Mouse (Mus musculus): ENCODE measurements around the gene Abca1. TPM values are rescaled to one million over a fixed set of nuclear protein-coding genes. Genes with fewer than 3 reads are reported as not detected.

Gene Abca1
- polyA plus RNA-seq, 1 experiment from 2014 or later = 16.3 TPM

DNA sequence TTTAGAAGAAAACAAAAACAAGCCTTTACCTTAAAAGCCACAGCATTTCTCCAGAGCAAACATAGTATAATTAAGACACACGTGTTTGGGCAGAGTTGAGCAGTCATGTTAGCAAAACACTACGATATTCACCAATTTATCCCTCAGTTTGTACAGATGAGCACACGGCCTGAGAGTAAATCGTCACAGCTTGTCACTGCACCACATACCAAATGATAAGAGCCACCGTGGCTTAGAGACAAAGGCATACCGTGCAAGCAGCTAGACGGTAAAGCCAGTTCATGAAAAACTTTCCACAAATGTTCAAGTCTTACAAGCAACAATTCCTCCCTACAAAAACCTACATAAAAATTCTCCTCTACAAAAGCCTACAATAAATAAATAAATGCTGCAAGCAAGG, 57.2 kb downstream of the Abca1 start:
- Histone ChIP-seq H3K4me3 (ENCODE audit: low read depth, low read length) (no peak overlapping the region), H3K36me3 (ENCODE audit: control insufficient read depth, insufficient read depth, low read length) (no peaks in the 10 kb centered on the region), H3K4me2 (no peak overlapping the region), H3K27me3 (replicated peaks; ENCODE audit: control insufficient read depth, insufficient read depth, low read length) (no peaks in the 10 kb centered on the region), H3K27ac (ENCODE audit: low read depth, low read length) (no peak overlapping the region), H3K9ac (ENCODE audit: low read depth, low read length) (no peak overlapping the region), H3K4me1 (replicated peaks; ENCODE audit: control insufficient read depth, insufficient read depth, low read length) (no peaks in the 10 kb centered on the region), H3K9me3 (ENCODE audit: control insufficient read depth, low read length) (no peaks in the 10 kb centered on the region)
- ATAC-seq (replicated peaks; ENCODE audit: low FRiP score) (no peak), DNase-seq (ENCODE audit: low spot score) (no peak)
- WGBS = 64% methylated on average over 7 of the region's 7 CpGs

DNA sequence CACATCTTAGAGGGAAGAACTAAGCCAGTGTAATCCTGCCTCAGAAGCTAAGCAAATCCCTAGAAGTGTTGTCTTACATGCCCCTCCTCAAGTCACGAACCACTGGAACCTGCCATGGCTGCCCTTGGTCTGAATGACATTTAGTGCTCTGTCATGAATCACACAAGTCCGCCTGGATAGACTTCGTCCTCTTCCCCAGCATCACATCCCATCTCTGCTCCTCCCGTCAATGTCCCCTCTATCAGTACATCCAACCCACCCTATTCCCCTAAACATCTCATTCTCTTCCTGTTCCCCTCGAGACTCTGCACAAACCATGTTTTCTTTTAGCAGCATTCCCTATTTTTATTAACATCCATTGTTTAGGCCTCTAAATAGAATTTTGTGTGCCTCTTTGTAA, 58.4 kb downstream of the Abca1 start:
- no peak overlapping the region for H3K4me3 ChIP-seq (ENCODE audit: low read depth, low read length)
- no peak for DNase-seq (ENCODE audit: low spot score)
- no peak for ATAC-seq (replicated peaks; ENCODE audit: low FRiP score)
- H3K9me3 ChIP-seq (ENCODE audit: control insufficient read depth, low read length) = no peaks in the 10 kb centered on the region
- 71% methylated on average over 5 of the region's 5 CpGs for WGBS
- no peaks in the 10 kb centered on the region for H3K4me1 ChIP-seq (replicated peaks; ENCODE audit: control insufficient read depth, insufficient read depth, low read length)
- H3K27ac ChIP-seq (ENCODE audit: low read depth, low read length) = no peak overlapping the region
- no peak overlapping the region for H3K9ac ChIP-seq (ENCODE audit: low read depth, low read length)
- no peaks in the 10 kb centered on the region for H3K36me3 ChIP-seq (ENCODE audit: control insufficient read depth, insufficient read depth, low read length)
- H3K4me2 ChIP-seq = no peak overlapping the region
- no peaks in the 10 kb centered on the region for H3K27me3 ChIP-seq (replicated peaks; ENCODE audit: control insufficient read depth, insufficient read depth, low read length)

DNA sequence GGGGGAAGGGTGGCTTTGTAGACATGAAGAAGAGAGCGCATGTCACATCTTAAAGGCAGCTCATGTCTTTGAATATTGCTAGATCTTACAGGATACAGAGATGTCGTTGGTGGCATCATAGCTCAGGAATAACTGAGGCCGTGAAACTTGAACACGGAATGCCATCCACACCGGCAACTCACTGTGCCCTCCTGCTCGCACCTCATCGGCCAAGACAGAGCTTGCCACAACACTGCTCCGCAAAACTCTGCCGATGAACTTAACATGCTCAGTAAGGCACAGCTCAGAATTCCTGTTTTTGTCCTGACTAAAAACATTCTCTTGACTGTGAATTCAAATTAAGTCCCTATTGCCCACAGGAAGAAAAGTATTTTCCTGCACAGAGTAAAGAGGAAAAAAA, 59.2 kb downstream of the Abca1 start:
- Histone ChIP-seq H3K27ac (ENCODE audit: low read depth, low read length) (no peak overlapping the region), H3K4me2 (no peak overlapping the region), H3K4me1 (replicated peaks; ENCODE audit: control insufficient read depth, insufficient read depth, low read length) (no peaks in the 10 kb centered on the region), H3K9me3 (ENCODE audit: control insufficient read depth, low read length) (no peaks in the 10 kb centered on the region), H3K36me3 (ENCODE audit: control insufficient read depth, insufficient read depth, low read length) (no peaks in the 10 kb centered on the region), H3K9ac (ENCODE audit: low read depth, low read length) (no peak overlapping the region), H3K27me3 (replicated peaks; ENCODE audit: control insufficient read depth, insufficient read depth, low read length) (no peaks in the 10 kb centered on the region), H3K4me3 (ENCODE audit: low read depth, low read length) (no peak overlapping the region)
- ATAC-seq (replicated peaks; ENCODE audit: low FRiP score) = no peak
- 93% methylated on average over 9 of the region's 9 CpGs for WGBS
- no peak for DNase-seq (ENCODE audit: low spot score)

DNA sequence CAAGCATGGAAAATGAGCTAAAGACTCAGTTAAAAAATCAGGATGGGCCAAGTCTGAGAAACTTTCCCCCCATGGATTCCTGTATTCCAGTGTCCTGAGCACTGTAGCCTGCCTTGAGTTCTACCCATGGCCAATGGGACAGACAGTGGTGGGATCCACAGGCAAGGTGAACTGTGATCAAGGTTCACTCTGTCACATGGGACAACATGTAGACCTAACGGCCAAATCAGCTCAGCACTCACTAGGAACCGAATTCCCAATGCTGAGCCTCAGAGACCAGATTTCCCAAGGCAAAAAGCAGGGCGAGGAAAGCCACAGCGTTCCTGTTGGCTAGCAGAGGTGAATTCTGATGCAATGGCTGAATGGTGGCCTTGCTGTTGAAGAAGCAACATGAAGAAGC, 64.8 kb downstream of the Abca1 start:
- H3K36me3 ChIP-seq (ENCODE audit: control insufficient read depth, insufficient read depth, low read length) = no peaks in the 10 kb centered on the region; the same call in 1 of the 2 replicates
- no peaks in the 10 kb centered on the region for H3K4me1 ChIP-seq (replicated peaks; ENCODE audit: control insufficient read depth, insufficient read depth, low read length)
- no peak overlapping the region for H3K4me3 ChIP-seq (ENCODE audit: low read depth, low read length)
- DNase-seq (ENCODE audit: low spot score) = no peak
- H3K27ac ChIP-seq (ENCODE audit: low read depth, low read length) = no peak overlapping the region
- H3K9ac ChIP-seq (ENCODE audit: low read depth, low read length) = no peak overlapping the region
- 78% methylated on average over 4 of the region's 4 CpGs for WGBS
- no peaks in the 10 kb centered on the region for H3K27me3 ChIP-seq (replicated peaks; ENCODE audit: control insufficient read depth, insufficient read depth, low read length)
- no peak overlapping the region for H3K4me2 ChIP-seq
- ATAC-seq (replicated peaks; ENCODE audit: low FRiP score) = no peak
- no peaks in the 10 kb centered on the region for H3K9me3 ChIP-seq (ENCODE audit: control insufficient read depth, low read length)

DNA sequence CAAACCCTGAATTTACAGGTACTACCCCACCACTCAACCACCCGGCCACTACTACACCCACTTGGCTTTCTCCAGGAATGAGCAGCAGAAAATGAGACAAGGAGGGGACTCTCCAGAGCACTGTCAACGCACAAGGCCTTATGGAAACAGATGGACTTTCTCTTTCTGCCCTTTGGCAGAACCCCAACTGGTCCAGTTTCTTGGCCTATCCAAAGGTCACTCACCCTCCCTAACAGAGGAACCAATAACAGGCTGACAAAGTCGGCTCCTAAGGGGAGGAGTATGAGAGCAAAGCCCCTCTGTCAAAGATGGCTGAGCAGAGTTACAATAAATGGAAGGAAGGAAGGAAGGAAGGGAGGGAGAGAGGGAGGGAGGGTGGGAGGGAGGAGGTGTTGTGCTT, 65.4 kb downstream of the Abca1 start:
- H3K27me3 ChIP-seq (replicated peaks; ENCODE audit: control insufficient read depth, insufficient read depth, low read length) = no peaks in the 10 kb centered on the region
- H3K9me3 ChIP-seq (ENCODE audit: control insufficient read depth, low read length) = no peaks in the 10 kb centered on the region
- ATAC-seq (replicated peaks; ENCODE audit: low FRiP score) (no peak), DNase-seq (ENCODE audit: low spot score) (no peak)
- no peaks in the 10 kb centered on the region for H3K4me1 ChIP-seq (replicated peaks; ENCODE audit: control insufficient read depth, insufficient read depth, low read length)
- no peak overlapping the region for H3K27ac ChIP-seq (ENCODE audit: low read depth, low read length)
- no peak overlapping the region for H3K4me2 ChIP-seq
- WGBS = 67% methylated on average over 3 of the region's 3 CpGs
- H3K36me3 ChIP-seq (ENCODE audit: control insufficient read depth, insufficient read depth, low read length) = no peaks in the 10 kb centered on the region; the same call in 1 of the 2 replicates
- H3K9ac ChIP-seq (ENCODE audit: low read depth, low read length) = no peak overlapping the region
- H3K4me3 ChIP-seq (ENCODE audit: low read depth, low read length) = no peak overlapping the region

DNA sequence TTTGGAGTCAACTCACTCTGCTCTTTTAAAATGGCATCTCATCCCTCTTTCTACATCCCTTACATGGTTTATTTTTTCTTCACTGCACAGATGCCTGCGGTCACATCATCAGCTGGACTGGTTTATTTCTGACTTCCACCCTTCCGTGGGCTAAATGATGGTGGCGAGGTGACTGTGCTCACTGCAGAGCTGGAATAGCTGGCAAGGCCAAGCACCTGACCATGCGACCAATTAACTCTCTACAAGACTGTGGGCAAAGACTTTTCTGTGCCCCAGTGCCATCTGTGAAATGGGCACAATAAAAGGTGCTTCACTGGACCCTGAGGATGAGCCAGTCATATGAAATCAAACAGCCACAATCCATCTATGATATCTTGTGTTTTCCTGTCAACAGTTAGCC, 66.1 kb downstream of the Abca1 start:
- 84% methylated on average over 4 of the region's 4 CpGs for WGBS
- ATAC-seq (replicated peaks; ENCODE audit: low FRiP score) = no peak
- Histone ChIP-seq H3K4me3 (ENCODE audit: low read depth, low read length) (no peak overlapping the region), H3K9ac (ENCODE audit: low read depth, low read length) (no peak overlapping the region), H3K4me1 (replicated peaks; ENCODE audit: control insufficient read depth, insufficient read depth, low read length) (no peaks in the 10 kb centered on the region), H3K9me3 (ENCODE audit: control insufficient read depth, low read length) (no peaks in the 10 kb centered on the region), H3K27ac (ENCODE audit: low read depth, low read length) (no peak overlapping the region), H3K4me2 (no peak overlapping the region), H3K36me3 (ENCODE audit: control insufficient read depth, insufficient read depth, low read length) (no peaks in the 10 kb centered on the region; the same call in 1 of the 2 replicates), H3K27me3 (replicated peaks; ENCODE audit: control insufficient read depth, insufficient read depth, low read length) (no peaks in the 10 kb centered on the region)
- no peak for DNase-seq (ENCODE audit: low spot score)

DNA sequence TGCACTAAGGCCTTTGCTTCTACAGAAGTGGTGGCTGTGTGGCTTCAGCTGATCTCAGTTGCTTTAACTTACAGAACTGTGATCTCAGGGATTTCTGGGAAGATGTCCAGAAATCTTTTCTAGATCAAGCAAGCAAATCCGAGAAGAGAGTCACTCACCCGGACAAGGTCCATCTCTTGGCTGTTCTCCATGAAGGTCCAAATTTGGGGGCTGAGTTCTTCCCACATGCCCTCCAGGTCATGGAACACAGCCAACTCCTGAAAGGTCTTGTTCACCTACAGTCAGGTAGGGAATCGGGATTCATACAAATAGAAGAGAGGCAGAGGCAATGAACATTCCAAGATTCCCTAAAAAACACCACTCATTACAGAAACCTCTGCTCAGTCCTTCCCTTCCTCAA, 70.1 kb downstream of the Abca1 start:
- DNase-seq (ENCODE audit: low spot score) (no peak), ATAC-seq (replicated peaks; ENCODE audit: low FRiP score) (no peak)
- Histone ChIP-seq H3K36me3 (ENCODE audit: control insufficient read depth, insufficient read depth, low read length) (peaks cover 2% of the 10 kb centered on the region; the same call in 1 of the 2 replicates), H3K4me3 (ENCODE audit: low read depth, low read length) (no peak overlapping the region), H3K9ac (ENCODE audit: low read depth, low read length) (no peak overlapping the region), H3K27me3 (replicated peaks; ENCODE audit: control insufficient read depth, insufficient read depth, low read length) (no peaks in the 10 kb centered on the region), H3K9me3 (ENCODE audit: control insufficient read depth, low read length) (no peaks in the 10 kb centered on the region), H3K4me1 (replicated peaks; ENCODE audit: control insufficient read depth, insufficient read depth, low read length) (no peaks in the 10 kb centered on the region), H3K4me2 (no peak overlapping the region), H3K27ac (ENCODE audit: low read depth, low read length) (no peak overlapping the region)
- WGBS = 88% methylated on average over 3 of the region's 3 CpGs

DNA sequence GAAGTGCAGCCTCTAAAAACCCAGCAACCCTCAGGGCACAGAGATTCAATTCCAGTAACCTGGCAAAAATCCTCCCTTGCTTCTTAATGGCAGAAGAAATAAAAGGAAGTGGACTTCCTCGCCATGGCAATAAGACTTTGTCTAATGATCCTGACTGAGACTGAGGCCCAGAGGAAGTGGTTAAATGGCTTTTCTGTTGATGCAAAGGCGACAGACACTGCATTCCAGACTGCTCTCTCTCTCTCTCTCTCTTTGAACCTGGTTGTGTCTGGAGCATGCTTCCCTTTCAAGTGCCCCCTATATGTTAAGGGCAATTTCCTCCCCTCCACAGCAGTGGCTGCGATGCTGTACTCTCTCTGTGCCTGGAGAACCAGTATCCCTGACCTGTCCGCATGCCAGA, 70.7 kb downstream of the Abca1 start:
- ATAC-seq (replicated peaks; ENCODE audit: low FRiP score) (no peak), DNase-seq (ENCODE audit: low spot score) (no peak)
- Histone ChIP-seq H3K4me1 (replicated peaks; ENCODE audit: control insufficient read depth, insufficient read depth, low read length) (no peaks in the 10 kb centered on the region), H3K9ac (ENCODE audit: low read depth, low read length) (no peak overlapping the region), H3K4me2 (no peak overlapping the region), H3K9me3 (ENCODE audit: control insufficient read depth, low read length) (no peaks in the 10 kb centered on the region), H3K36me3 (ENCODE audit: control insufficient read depth, insufficient read depth, low read length) (peaks cover 2% of the 10 kb centered on the region; the same call in 1 of the 2 replicates), H3K4me3 (ENCODE audit: low read depth, low read length) (no peak overlapping the region), H3K27ac (ENCODE audit: low read depth, low read length) (no peak overlapping the region), H3K27me3 (replicated peaks; ENCODE audit: control insufficient read depth, insufficient read depth, low read length) (no peaks in the 10 kb centered on the region)
- WGBS = 41% methylated on average over 4 of the region's 4 CpGs

DNA sequence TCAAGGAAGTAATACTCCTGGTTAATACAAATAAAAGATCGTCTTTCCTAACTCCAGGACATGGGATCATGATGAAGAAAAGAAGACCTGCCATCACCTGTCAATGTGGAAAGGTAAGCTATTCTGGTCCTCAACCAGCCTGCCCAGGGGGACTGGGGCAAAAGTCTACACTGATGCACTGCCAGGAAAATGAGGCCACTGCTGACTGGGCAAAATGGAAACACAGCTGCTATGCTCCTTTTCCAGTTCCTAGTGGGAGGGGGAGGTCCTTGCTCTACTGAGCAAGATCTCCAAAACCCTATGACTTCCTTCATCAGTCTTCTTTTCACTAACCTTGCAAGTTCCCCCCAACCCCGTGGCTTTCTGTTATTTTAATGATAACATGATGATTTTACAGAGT, 73.1 kb downstream of the Abca1 start:
- Histone ChIP-seq H3K4me1 (replicated peaks; ENCODE audit: control insufficient read depth, insufficient read depth, low read length) (no peaks in the 10 kb centered on the region), H3K4me2 (no peak overlapping the region), H3K27me3 (replicated peaks; ENCODE audit: control insufficient read depth, insufficient read depth, low read length) (no peaks in the 10 kb centered on the region), H3K4me3 (ENCODE audit: low read depth, low read length) (no peak overlapping the region), H3K9ac (ENCODE audit: low read depth, low read length) (no peak overlapping the region), H3K36me3 (ENCODE audit: control insufficient read depth, insufficient read depth, low read length) (peaks cover 5% of the 10 kb centered on the region; the same call in 1 of the 2 replicates), H3K9me3 (ENCODE audit: control insufficient read depth, low read length) (no peaks in the 10 kb centered on the region), H3K27ac (ENCODE audit: low read depth, low read length) (no peak overlapping the region)
- 64% methylated on average over 2 of the region's 2 CpGs for WGBS
- DNase-seq (ENCODE audit: low spot score) (no peak), ATAC-seq (replicated peaks; ENCODE audit: low FRiP score) (no peak)

Measured in liver, embryonic 11.5 days (tissue).